In genomic region chr11:26395561-26395960, GRCm38 (mm10) we compare ENCODE assay signal across 17 mouse cellular contexts.
DNase-seq lines count a peak whose midpoint lies in the region.
"Had no signal": no experiment of that assay in that cellular context is flagged by ENCODE, and none has a peak within 500 bp of the region (broad histone marks: within the 10 kb centered on the region; RNA-seq: fewer than 3 reads in every experiment).

No protein-coding gene starts in this region.

- peak; percentile 60 for DNase-seq in embryo, embryonic 10 days (ENCODE audit: low spot score)
- no peak for DNase-seq in embryo, embryonic 9.5 days (ENCODE audit: extremely low spot score)
- peak; percentile 9 for DNase-seq in kidney, postnatal 10 days
- DNase-seq in kidney, adult 18-20 months, result no peak
- peak; percentile 11 for DNase-seq in 416B (ENCODE audit: low read depth)
- DNase-seq in embryo, embryonic 11 days, result peak; percentile 18
- no peak for DNase-seq in lung, postnatal 25 days (ENCODE audit: low spot score)
- DNase-seq: adrenal gland, postnatal 10 days; adrenal gland, postnatal 36 days; B cell, adult 2 months; cerebellum, adult 18-20 months; cerebellum, adult 9-10 months; cerebellum, postnatal 14 days; forebrain, postnatal 0 days; gastrocnemius, adult 2 months; gastrocnemius, postnatal 14 days; heart, adult 11 months had no signal

Comparison
In these comparisons a context has a peak if more than half of its experiments do, and no peak if none do; other contexts are left out.
1. DNase-seq: peak in embryo, embryonic 10 days (single experiment), kidney, postnatal 10 days (single experiment), 416B (single experiment) and embryo, embryonic 11 days (single experiment); none in embryo, embryonic 9.5 days (single experiment), kidney, adult 18-20 months (single experiment) and lung, postnatal 25 days (single experiment).